Mouse (Mus musculus) liver, postnatal 0 days (tissue): ENCODE data around the gene Itgb7. TPM values are rescaled to one million over a fixed set of nuclear protein-coding genes. Genes with fewer than 3 reads are reported as not detected.
A peak's percentile ranks its signal among the peaks of the same experiment; 100 is the strongest.

Experiments used
- ATAC-seq: fragments of 200-750 bp; cut with Nextera tagmentation; 2 replicates; pipeline ENCODE4 v1.8.0; 2017; ENCODE audit warnings: mild to moderate bottlenecking, moderate library complexity
- DNase-seq: peaks from one replicate; pipeline ENCODE4 v3.0.0-alpha.2; 2016
- H3K27ac ChIP-seq: fragments of 300-500 bp; sonication (generic); 2 replicates; pipeline ENCODE4 v1.5.1; 2014; ENCODE audit warnings: antibody characterized with exemption, moderate library complexity, mild to moderate bottlenecking, low read depth
- H3K27me3 ChIP-seq: fragments of 300-500 bp; sonication (generic); 2 replicates; pipeline ENCODE4 v1.6.1; 2014; ENCODE audit warnings: low read length, control low read depth, mixed read lengths; ENCODE audit not compliant: insufficient read depth
- H3K36me3 ChIP-seq: fragments of 300-500 bp; sonication (generic); replicated peaks from 2 replicates; pipeline ENCODE4 v1.6.1; 2014; ENCODE audit warnings: mild to moderate bottlenecking, control low read depth, low read length, moderate library complexity, mixed read lengths; ENCODE audit not compliant: insufficient read depth
- H3K4me1 ChIP-seq: fragments of 300-500 bp; sonication (generic); 2 replicates; pipeline ENCODE4 v1.6.1; 2014; ENCODE audit warnings: antibody characterized with exemption, mild to moderate bottlenecking, control low read depth; ENCODE audit not compliant: insufficient read depth
- H3K4me2 ChIP-seq: fragments of 300-500 bp; sonication (generic); 2 replicates; pipeline ENCODE4 v1.6.1; 2014; ENCODE audit warnings: low read depth, mild to moderate bottlenecking, low read length, moderate library complexity, mixed read lengths
- H3K4me3 ChIP-seq: fragments of 300-500 bp; sonication (generic); 2 replicates; pipeline ENCODE4 v1.5.1; 2014; ENCODE audit warnings: low read depth, low read length
- H3K9ac ChIP-seq: fragments of 300-500 bp; sonication (generic); replicated peaks from 2 replicates; pipeline ENCODE4 v1.6.1; 2014; ENCODE audit warnings: mild to moderate bottlenecking, moderate library complexity
- H3K9me3 ChIP-seq: fragments of 300-500 bp; sonication (generic); 2 replicates; pipeline ENCODE4 v1.6.1; 2016; ENCODE audit warnings: mild to moderate bottlenecking, control low read depth, low read length, mixed read lengths
- CTCF ChIP-seq: sonication (generic); IDR thresholded peaks from 2 replicates; pipeline ENCODE4 v1.5.1; 2016; ENCODE audit warnings: antibody characterized with exemption, low read depth
- EP300 ChIP-seq: IDR thresholded peaks from 2 replicates; pipeline ENCODE4 v1.6.1; 2016; ENCODE audit warnings: antibody characterized with exemption, low read depth, mild to moderate bottlenecking
- WGBS: fragments of 180-500 bp; shearing (Covaris S2); extraction: QIAGEN DNeasy Blood & Tissue Kit; methylation state at CpG from one replicate; pipeline ENCODE4 v1.1.7; 2014; ENCODE audit not compliant: insufficient replicate concordance; 5-methylcytosine and 5-hydroxymethylcytosine counted together
- polyA plus RNA-seq: library from polyadenylated mRNA; unstranded; fragments of >200 nt; fragmentation: Nextera tagmentation; extraction: Ambion mirVana; gene quantifications from 2 replicates; pipeline ENCODE4 v1.2.1, GENCODE M21; 2015

The Itgb7 gene
- polyA plus RNA-seq, 1 experiment from 2014 or later = 8.6 TPM

- 84% methylated on average over 9 of the region's 10 CpGs for WGBS
- H3K4me2 ChIP-seq = peak overlapping the region; percentile 68
Observed at GRCm38 (mm10) chr15:102188096-102188495, 43.6 kb downstream of the Itgb7 start.

GRCm38 (mm10) chr15:102186239-102186638 is 45.5 kb downstream of the Itgb7 start:
- peak; percentile 88 for ATAC-seq

More at GRCm38 (mm10) chr15:102188096-102188495, 43.6 kb downstream of the Itgb7 start:
- TF ChIP-seq CTCF (no peak), EP300 (no peak)
- ATAC-seq (no peak), DNase-seq (no peak)
- Histone ChIP-seq H3K27ac (peak overlapping the region; percentile 91), H3K36me3 (0 out of 2 replicates have a peak, but pooled peaks cover 12% of the 10 kb centered on the region), H3K27me3 (no peaks in the 10 kb centered on the region), H3K4me1 (peaks cover 17% of the 10 kb centered on the region), H3K9me3 (no peaks in the 10 kb centered on the region), H3K4me3 (peak overlapping the region; percentile 45), H3K9ac (peak overlapping the region; percentile 69)

GRCm38 (mm10) chr15:102183076-102183475 is 48.7 kb downstream of the Itgb7 start:
- no peak for TF ChIP-seq EP300
- DNase-seq (no peak), ATAC-seq (no peak)
- no peak overlapping the region for H3K4me2 ChIP-seq
- H3K9ac ChIP-seq = no peak overlapping the region
- no peaks in the 10 kb centered on the region for H3K27me3 ChIP-seq
- H3K4me3 ChIP-seq = no peak overlapping the region
- H3K4me1 ChIP-seq = peaks cover 4% of the 10 kb centered on the region; the same call in 1 of the 2 replicates
- H3K27ac ChIP-seq = no peak overlapping the region
- WGBS = 78% methylated on average over 3 of the region's 3 CpGs
- H3K36me3 ChIP-seq = 0 out of 2 replicates have a peak, but pooled peaks cover 16% of the 10 kb centered on the region
- no peaks in the 10 kb centered on the region for H3K9me3 ChIP-seq

More at GRCm38 (mm10) chr15:102186239-102186638, 45.5 kb downstream of the Itgb7 start:
- Histone ChIP-seq H3K9me3 (no peaks in the 10 kb centered on the region), H3K27ac (peak overlapping the region; percentile 91), H3K4me3 (peak overlapping the region; percentile 45; the same call in 1 of the 2 replicates), H3K9ac (peak overlapping the region; percentile 69; the same call in 1 of the 2 replicates), H3K36me3 (0 out of 2 replicates have a peak, but pooled peaks cover 16% of the 10 kb centered on the region), H3K4me2 (peak overlapping the region; percentile 68), H3K27me3 (no peaks in the 10 kb centered on the region), H3K4me1 (peaks cover 2% of the 10 kb centered on the region)
- TF ChIP-seq CTCF = no peak
- peak; percentile 68; the same call in 1 of the 2 replicates for TF ChIP-seq EP300
- 69% methylated on average over 11 of the region's 11 CpGs for WGBS
- peak; percentile 73 for DNase-seq

GRCm38 (mm10) chr15:102179924-102180323 is 51.8 kb downstream of the Itgb7 start:
- Histone ChIP-seq H3K27me3 (no peaks in the 10 kb centered on the region), H3K9me3 (no peaks in the 10 kb centered on the region), H3K27ac (no peak overlapping the region), H3K4me3 (no peak overlapping the region), H3K9ac (no peak overlapping the region), H3K4me2 (no peak overlapping the region), H3K4me1 (peaks cover 10% of the 10 kb centered on the region), H3K36me3 (0 out of 2 replicates have a peak, but pooled peaks cover 10% of the 10 kb centered on the region)
- WGBS = 87% methylated on average over 14 of the region's 14 CpGs
- DNase-seq = no peak
- no peak for TF ChIP-seq EP300
- TF ChIP-seq CTCF = no peak
- no peak for ATAC-seq

GRCm38 (mm10) chr15:102179106-102179505 is 52.6 kb downstream of the Itgb7 start:
- 77% methylated on average over 9 of the region's 9 CpGs for WGBS
- Histone ChIP-seq H3K27me3 (no peaks in the 10 kb centered on the region), H3K27ac (no peak overlapping the region), H3K9me3 (no peaks in the 10 kb centered on the region), H3K4me3 (no peak overlapping the region), H3K4me1 (peaks cover 10% of the 10 kb centered on the region), H3K36me3 (0 out of 2 replicates have a peak, but pooled peaks cover 10% of the 10 kb centered on the region), H3K4me2 (no peak overlapping the region), H3K9ac (no peak overlapping the region)
- TF ChIP-seq CTCF = no peak
- TF ChIP-seq EP300 = no peak
- no peak for ATAC-seq
- no peak for DNase-seq

GRCm38 (mm10) chr15:102178279-102178678 is 53.5 kb downstream of the Itgb7 start:
- no peaks in the 10 kb centered on the region for H3K9me3 ChIP-seq
- H3K4me1 ChIP-seq = peaks cover 10% of the 10 kb centered on the region
- 0 out of 2 replicates have a peak, but pooled peaks cover 10% of the 10 kb centered on the region for H3K36me3 ChIP-seq
- H3K27me3 ChIP-seq = no peaks in the 10 kb centered on the region
- no peak overlapping the region for H3K4me2 ChIP-seq
- DNase-seq (peak; percentile 85), ATAC-seq (peak; percentile 37)
- WGBS = 8% methylated on average over 6 of the region's 6 CpGs
- H3K27ac ChIP-seq = no peak overlapping the region
- TF ChIP-seq EP300 (no peak), CTCF (peak; percentile 94)
- no peak overlapping the region for H3K9ac ChIP-seq
- no peak overlapping the region for H3K4me3 ChIP-seq
